10 mouse cellular contexts compared by ENCODE assay signal in genomic region chr11:6184202-6184935, GRCm38 (mm10). TPM values are rescaled to one million over a fixed set of nuclear protein-coding genes. Genes with fewer than 3 reads are reported as not detected.
DNase-seq lines count a peak whose midpoint lies in the region; ATAC-seq and TF ChIP-seq lines count a peak whose summit lies in the region.
"Had no signal": no experiment of that assay in that cellular context is flagged by ENCODE, and none has a peak within 500 bp of the region (broad histone marks: within the 10 kb centered on the region; RNA-seq: fewer than 3 reads in every experiment).

No protein-coding gene starts in this region.

- H3K4me3 ChIP-seq in layer of hippocampus, adult 2 months = no peak overlapping the region
- H3K4me3 ChIP-seq: heart, embryonic 13.5 days had no signal

- peak; percentile 47 to 57; a peak in 3 of 4 replicates for ATAC-seq in hematopoietic stem cell, adult 5-6 weeks (replicated peaks in 1 of 2; ENCODE audit: insufficient read depth in 1 of 2, low FRiP score in 2 of 2, low TSS enrichment in 1 of 2, low read depth in 1 of 2, poor library complexity in 2 of 2, severe bottlenecking in 2 of 2)
- no peak for ATAC-seq in cerebellum, adult (ENCODE audit: insufficient number of reproducible peaks, low FRiP score, low TSS enrichment)

- peak overlapping the region; percentile 81 for H3K27ac ChIP-seq in layer of hippocampus, adult 2 months
- H3K27ac ChIP-seq: heart, embryonic 13.5 days had no signal

- no peak for DNase-seq in layer of hippocampus, adult 2 months (ENCODE audit: low spot score in 2 of 2)
- no peak for DNase-seq in layer of hippocampus, adult 11-12 months (ENCODE audit: low spot score)
- DNase-seq in T-cell, adult 2 months (ENCODE audit: low spot score) = peak; percentile 23
- DNase-seq in retina, postnatal 1 day = peak; percentile 12
- no peak for DNase-seq in adrenal gland, postnatal 14 days
- no peak for DNase-seq in spleen, adult 12 weeks (ENCODE audit: low spot score)
- DNase-seq: lung, postnatal 4 days had no signal

- TF ChIP-seq CTCF in layer of hippocampus, adult 2 months (conservative IDR thresholded peaks at IDR 0.05) = no peak

RNA-seq across cellular contexts. Expression of gene A730071L15Rik, which starts 15.5 kb away (rescaled TPM):
- under 1 TPM in 1 of 2 experiments, not detected in 1; 0.31 TPM for total RNA-seq in layer of hippocampus, adult 2 months (2021)
- 0.63 TPM in 1 of 2 replicates, not detected in the other for total RNA-seq in hematopoietic stem cell, adult 5-6 weeks (2017)
- total RNA-seq in adrenal gland, postnatal 14 days (2021) = not detected in 2 replicates

RNA-seq across cellular contexts. Expression of gene Nudcd3, which starts 15.8 kb away (rescaled TPM):
- 100 to 1,000 TPM; 117 to 118 TPM for total RNA-seq in layer of hippocampus, adult 2 months (2021)
- 37.8 and 38.0 TPM in 2 replicates for total RNA-seq in hematopoietic stem cell, adult 5-6 weeks (2017)
- 46.6 and 49.7 TPM in 2 replicates for total RNA-seq in adrenal gland, postnatal 14 days (2021)

RNA-seq across cellular contexts. Expression of gene Npc1l1, which starts 45.6 kb away (rescaled TPM):
- under 1 TPM; 0.27 to 0.51 TPM for total RNA-seq in layer of hippocampus, adult 2 months (2021)
- not detected in 2 replicates for total RNA-seq in hematopoietic stem cell, adult 5-6 weeks (2017)
- total RNA-seq in adrenal gland, postnatal 14 days (2021) = not detected in 2 replicates

Comparison
In these comparisons a context has a peak if more than half of its experiments do, and no peak if none do; other contexts are left out.
1. DNase-seq: peak in T-cell, adult 2 months (single experiment) and retina, postnatal 1 day (single experiment); none in layer of hippocampus, adult 2 months (0 of 2), layer of hippocampus, adult 11-12 months (single experiment), adrenal gland, postnatal 14 days (single experiment) and spleen, adult 12 weeks (single experiment).